Mouse (Mus musculus) heart, embryonic 16.5 days (tissue): ENCODE measurements at regions not wholly inside any gene's neighbourhood (a gene's known extent, or its start where the extent isn't known, plus 50 kb on each side); places are given as distances from the start of the nearest gene placed in this dataset.

ENCODE experiments used
- ATAC-seq: fragments of 200-750 bp; cut with Nextera tagmentation; replicated peaks from 2 replicates; pipeline ENCODE4 v1.8.0; 2017; ENCODE audit warnings: moderate number of reproducible peaks; ENCODE audit not compliant: insufficient read depth, low FRiP score; ENCODE audit errors: extremely low read depth
- H3K27ac ChIP-seq: fragments of 300-500 bp; sonication (generic); 2 replicates; pipeline ENCODE4 v1.5.1; 2014; ENCODE audit warnings: mild to moderate bottlenecking, low read length, control low read depth, moderate library complexity
- H3K27me3 ChIP-seq: fragments of 300-500 bp; sonication (generic); 2 replicates; pipeline ENCODE4 v1.6.1; 2014; ENCODE audit warnings: low read length, mixed read lengths; ENCODE audit not compliant: control insufficient read depth, insufficient read depth
- H3K36me3 ChIP-seq: fragments of 300-500 bp; sonication (generic); 2 replicates; pipeline ENCODE4 v1.6.1; 2014; ENCODE audit not compliant: control insufficient read depth, insufficient read depth
- H3K4me1 ChIP-seq: fragments of 300-500 bp; sonication (generic); 2 replicates; pipeline ENCODE4 v1.6.1; 2014; ENCODE audit warnings: low read length, mixed read lengths; ENCODE audit not compliant: control insufficient read depth, insufficient read depth
- H3K4me2 ChIP-seq: fragments of 300-500 bp; sonication (generic); 2 replicates; pipeline ENCODE4 v1.6.1; 2014; ENCODE audit warnings: low read depth, mild to moderate bottlenecking, control low read depth, low read length
- H3K4me3 ChIP-seq: fragments of 300-500 bp; sonication (generic); 2 replicates; pipeline ENCODE4 v1.5.1; 2014; ENCODE audit warnings: mild to moderate bottlenecking, control low read depth, low read length
- H3K9ac ChIP-seq: fragments of 300-500 bp; sonication (generic); 2 replicates; pipeline ENCODE4 v1.6.1; 2014; ENCODE audit warnings: low read length, control low read depth
- H3K9me3 ChIP-seq: fragments of 300-500 bp; sonication (generic); replicated peaks from 2 replicates; pipeline ENCODE4 v1.6.1; 2016; ENCODE audit warnings: low read length; ENCODE audit not compliant: control insufficient read depth
- WGBS: fragments of 180-500 bp; shearing (Covaris S2); extraction: QIAGEN DNeasy Blood & Tissue Kit; methylation state at CpG from one replicate; pipeline ENCODE4 v1.1.7; 2014; 5-methylcytosine and 5-hydroxymethylcytosine counted together

DNA sequence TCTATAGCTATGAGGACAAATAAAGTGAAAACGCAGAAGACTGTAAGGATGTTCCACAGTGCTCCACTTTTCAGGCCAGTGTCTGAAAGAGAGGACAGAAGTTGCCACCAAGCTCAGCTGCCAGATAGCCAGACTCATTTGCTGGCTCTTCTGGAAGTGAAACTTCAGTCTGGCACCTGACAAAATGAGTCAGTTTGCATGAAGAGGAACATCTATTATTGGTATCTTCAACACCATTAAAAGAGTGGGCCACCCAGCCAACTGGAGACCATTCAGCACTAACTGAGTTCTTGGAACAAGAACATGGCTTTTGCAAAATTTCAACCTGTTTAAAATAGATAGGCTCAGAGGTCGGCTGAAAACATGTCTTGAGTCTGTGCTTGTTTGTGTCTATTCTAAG, 592.4 kb upstream of the Tbl1xr1 start:
- Histone ChIP-seq H3K4me3 (no peak overlapping the region), H3K9me3 (no peaks in the 10 kb centered on the region), H3K4me2 (no peak overlapping the region), H3K4me1 (peaks cover under 1% of the 10 kb centered on the region; the same call in 1 of the 2 replicates), H3K27ac (no peak overlapping the region), H3K9ac (no peak overlapping the region), H3K36me3 (no peaks in the 10 kb centered on the region), H3K27me3 (no peaks in the 10 kb centered on the region)
- 72% methylated on average over 2 of the region's 2 CpGs for WGBS
- no peak for ATAC-seq

DNA sequence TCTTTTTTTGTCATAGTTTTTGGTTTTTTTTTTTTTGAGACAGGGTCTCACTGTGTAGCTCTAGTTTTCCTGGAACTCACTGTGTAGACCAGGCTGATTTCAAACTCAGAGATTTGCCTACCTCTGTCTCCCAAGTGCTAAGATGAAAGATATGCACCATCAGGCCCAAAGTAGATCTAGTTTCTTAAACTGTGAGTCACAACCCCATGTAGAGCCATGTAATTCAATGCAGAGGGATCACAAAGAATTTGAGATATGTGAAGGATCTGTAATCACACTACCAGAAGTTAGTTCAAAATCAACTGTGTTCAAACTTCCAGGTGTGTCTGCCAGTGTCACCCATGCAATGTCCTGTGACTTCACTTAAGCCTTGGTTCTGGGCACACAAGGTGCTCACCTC, 591.0 kb upstream of the Tbl1xr1 start:
- H3K4me1 ChIP-seq = no peaks in the 10 kb centered on the region
- H3K27ac ChIP-seq = no peak overlapping the region
- no peak for ATAC-seq
- H3K9me3 ChIP-seq = no peaks in the 10 kb centered on the region
- H3K27me3 ChIP-seq = no peaks in the 10 kb centered on the region
- no peak overlapping the region for H3K9ac ChIP-seq
- H3K4me3 ChIP-seq = no peak overlapping the region
- no peak overlapping the region for H3K4me2 ChIP-seq
- no peaks in the 10 kb centered on the region for H3K36me3 ChIP-seq

DNA sequence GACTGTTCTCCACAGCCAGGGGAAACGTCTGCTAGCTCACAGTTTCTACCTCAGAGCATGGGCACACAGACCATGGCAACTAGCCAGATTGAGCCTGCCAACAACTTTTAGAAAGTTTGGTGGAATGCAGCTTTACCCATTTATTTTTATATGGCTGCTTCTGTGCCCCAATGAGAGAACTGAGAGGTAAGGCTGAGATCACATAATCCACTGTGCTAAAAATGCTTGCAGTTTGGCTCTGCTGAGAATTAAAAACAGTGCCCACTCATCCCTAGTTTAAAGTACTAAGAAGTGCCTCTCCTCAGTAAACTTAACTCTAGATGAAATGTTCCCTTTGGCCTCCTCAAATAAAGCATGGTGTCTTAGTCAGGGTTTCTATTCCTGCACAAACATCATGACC, 586.9 kb upstream of the Tbl1xr1 start:
- H3K9me3 ChIP-seq = no peaks in the 10 kb centered on the region
- H3K4me2 ChIP-seq = no peak overlapping the region
- no peak overlapping the region for H3K9ac ChIP-seq
- WGBS = 44% methylated on average over 1 of the region's 1 CpGs
- H3K36me3 ChIP-seq = no peaks in the 10 kb centered on the region
- no peaks in the 10 kb centered on the region for H3K27me3 ChIP-seq
- no peaks in the 10 kb centered on the region for H3K4me1 ChIP-seq
- ATAC-seq = no peak
- no peak overlapping the region for H3K27ac ChIP-seq
- H3K4me3 ChIP-seq = no peak overlapping the region

DNA sequence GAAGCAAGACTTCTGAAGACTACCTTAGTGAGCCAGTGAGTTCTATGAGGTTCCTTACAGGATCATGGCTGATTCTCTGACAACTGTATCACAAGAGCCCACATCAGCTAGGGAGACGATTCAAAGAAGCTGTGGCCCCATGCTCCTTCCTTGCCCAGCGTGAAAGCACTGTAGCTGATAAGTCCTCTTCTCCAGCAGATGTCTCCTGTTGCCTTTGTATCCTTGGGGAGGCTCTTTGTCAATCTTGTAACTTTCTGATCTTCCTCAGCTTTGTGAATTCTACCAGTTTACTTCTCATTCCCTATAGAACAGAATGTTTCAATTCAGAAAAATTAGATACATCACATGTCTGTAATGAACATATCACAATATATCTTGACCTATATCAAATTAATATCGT, 584.0 kb upstream of the Tbl1xr1 start:
- Histone ChIP-seq H3K4me3 (no peak overlapping the region), H3K9me3 (no peaks in the 10 kb centered on the region), H3K9ac (no peak overlapping the region), H3K4me1 (peaks cover 19% of the 10 kb centered on the region), H3K27ac (no peak overlapping the region), H3K4me2 (no peak overlapping the region), H3K27me3 (no peaks in the 10 kb centered on the region), H3K36me3 (no peaks in the 10 kb centered on the region)
- no peak for ATAC-seq
- 49% methylated on average over 3 of the region's 3 CpGs for WGBS

DNA sequence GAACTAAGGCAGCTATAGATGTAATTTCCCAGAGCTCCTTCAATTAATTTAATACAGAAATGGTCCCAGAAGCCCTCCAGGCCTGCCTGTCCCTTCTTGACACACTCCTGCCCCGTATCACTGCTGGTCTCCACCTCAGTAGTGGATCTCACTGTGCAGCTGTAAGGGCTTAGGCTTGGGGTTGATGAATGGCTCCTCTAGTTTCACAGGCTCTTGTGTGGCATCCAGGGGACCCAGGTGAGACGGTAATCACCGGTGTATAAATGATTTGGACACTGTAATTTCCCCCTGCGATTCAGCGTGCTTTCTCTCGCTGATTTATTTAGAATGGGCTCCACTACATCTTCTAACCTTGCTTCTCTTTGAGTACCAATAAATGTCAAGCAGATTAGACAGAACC, 583.1 kb upstream of the Tbl1xr1 start:
- 90% methylated on average over 6 of the region's 6 CpGs for WGBS
- no peak overlapping the region for H3K4me3 ChIP-seq
- no peaks in the 10 kb centered on the region for H3K9me3 ChIP-seq
- no peak for ATAC-seq
- H3K4me2 ChIP-seq = no peak overlapping the region
- H3K27ac ChIP-seq = no peak overlapping the region
- peaks cover 21% of the 10 kb centered on the region for H3K4me1 ChIP-seq
- no peaks in the 10 kb centered on the region for H3K27me3 ChIP-seq
- no peak overlapping the region for H3K9ac ChIP-seq
- no peaks in the 10 kb centered on the region for H3K36me3 ChIP-seq

DNA sequence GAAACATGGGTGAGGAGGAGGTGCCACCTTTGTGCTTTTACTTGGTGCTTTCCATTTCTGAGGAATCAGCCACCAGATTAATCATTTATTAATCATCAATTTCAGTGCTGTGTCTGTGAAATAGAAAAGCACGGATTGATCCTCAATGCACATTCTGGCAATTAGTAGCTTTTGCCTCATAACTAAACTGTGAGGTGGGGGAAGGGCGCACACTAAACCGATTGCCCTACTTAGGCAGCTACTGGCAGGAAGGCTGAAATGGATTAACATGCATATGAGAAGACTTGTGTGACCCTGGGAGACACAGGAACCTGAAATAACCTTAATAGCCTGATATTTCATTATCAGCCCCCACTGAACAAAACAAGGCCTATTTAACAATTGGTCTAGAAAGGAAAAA, 581.5 kb upstream of the Tbl1xr1 start:
- no peaks in the 10 kb centered on the region for H3K27me3 ChIP-seq
- 71% methylated on average over 3 of the region's 3 CpGs for WGBS
- no peaks in the 10 kb centered on the region for H3K9me3 ChIP-seq
- no peak overlapping the region for H3K9ac ChIP-seq
- H3K27ac ChIP-seq = no peak overlapping the region
- H3K4me2 ChIP-seq = no peak overlapping the region
- ATAC-seq = no peak
- H3K4me1 ChIP-seq = peaks cover 21% of the 10 kb centered on the region
- no peak overlapping the region for H3K4me3 ChIP-seq
- no peaks in the 10 kb centered on the region for H3K36me3 ChIP-seq

DNA sequence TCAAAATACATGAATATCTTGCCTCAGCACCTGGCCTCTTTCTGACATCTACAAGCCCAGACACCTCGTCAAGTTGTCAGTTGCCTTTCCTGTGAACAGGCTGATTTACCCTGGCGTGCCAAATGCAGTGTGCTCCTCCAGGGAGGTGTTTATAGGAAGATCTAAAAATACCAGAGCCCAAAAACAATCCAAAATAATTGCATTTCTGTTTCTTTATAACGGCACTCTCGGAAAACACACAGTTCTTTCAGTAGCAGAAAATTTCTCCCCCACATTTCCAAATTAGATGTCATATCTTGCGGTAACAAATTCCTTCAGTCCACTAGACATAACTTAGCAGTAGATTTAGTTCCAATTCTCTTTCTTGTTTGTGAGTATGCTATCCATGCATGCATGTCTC, 580.8 kb upstream of the Tbl1xr1 start:
- Histone ChIP-seq H3K4me2 (no peak overlapping the region), H3K9me3 (no peaks in the 10 kb centered on the region), H3K36me3 (no peaks in the 10 kb centered on the region), H3K27ac (no peak overlapping the region; the same call in 1 of the 2 replicates), H3K4me3 (no peak overlapping the region), H3K4me1 (peaks cover 21% of the 10 kb centered on the region), H3K27me3 (no peaks in the 10 kb centered on the region), H3K9ac (no peak overlapping the region)
- ATAC-seq = no peak
- WGBS = 32% methylated on average over 5 of the region's 5 CpGs

DNA sequence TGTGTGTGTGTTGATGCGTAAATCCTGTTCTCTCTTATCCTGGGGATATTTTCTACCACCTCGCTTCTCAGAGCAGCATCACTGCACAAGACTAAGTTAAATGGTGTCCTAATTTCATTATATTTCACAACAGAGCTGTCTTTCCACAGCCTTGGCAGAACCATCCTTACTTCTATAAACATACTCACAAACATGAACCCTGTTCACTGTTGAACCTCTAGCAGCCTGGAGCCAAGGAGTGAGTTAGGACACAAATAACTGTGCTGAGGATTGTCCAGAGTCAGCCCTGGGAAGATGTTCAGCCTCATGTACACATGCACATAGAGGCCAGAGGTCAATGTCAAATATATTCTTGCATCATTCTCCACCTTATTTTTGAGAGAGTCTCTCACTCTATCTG, 580.3 kb upstream of the Tbl1xr1 start:
- Histone ChIP-seq H3K4me2 (no peak overlapping the region), H3K27me3 (no peaks in the 10 kb centered on the region), H3K9me3 (no peaks in the 10 kb centered on the region), H3K4me3 (no peak overlapping the region), H3K27ac (no peak overlapping the region), H3K36me3 (no peaks in the 10 kb centered on the region), H3K9ac (no peak overlapping the region), H3K4me1 (peaks cover 21% of the 10 kb centered on the region)
- 88% methylated on average over 2 of the region's 2 CpGs for WGBS
- no peak for ATAC-seq

DNA sequence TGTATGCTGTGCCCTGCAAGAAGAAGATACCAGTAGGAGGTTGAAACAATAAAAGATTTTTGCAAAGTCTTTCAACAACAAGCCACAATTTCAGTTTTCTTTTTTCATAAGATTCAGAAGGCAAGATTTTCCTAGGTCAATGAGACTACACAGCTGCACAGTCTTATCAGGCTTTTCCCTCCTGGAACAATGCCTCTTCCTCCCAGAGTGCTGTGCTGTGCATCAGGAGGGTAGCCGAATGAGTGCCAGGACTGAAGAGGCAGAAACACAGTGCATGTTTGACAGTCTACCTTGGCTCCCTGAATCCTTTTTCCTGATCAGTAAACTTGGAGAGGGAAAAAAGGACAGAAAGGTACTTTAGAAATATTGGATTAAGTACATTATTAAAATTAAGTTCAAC, 579.4 kb upstream of the Tbl1xr1 start:
- peaks cover 21% of the 10 kb centered on the region for H3K4me1 ChIP-seq
- WGBS = 8% methylated on average over 1 of the region's 1 CpGs
- H3K9me3 ChIP-seq = no peaks in the 10 kb centered on the region
- H3K4me2 ChIP-seq = no peak overlapping the region
- no peak overlapping the region for H3K9ac ChIP-seq
- H3K4me3 ChIP-seq = no peak overlapping the region
- no peaks in the 10 kb centered on the region for H3K27me3 ChIP-seq
- H3K36me3 ChIP-seq = no peaks in the 10 kb centered on the region
- no peak overlapping the region for H3K27ac ChIP-seq
- ATAC-seq = peak; percentile 82

DNA sequence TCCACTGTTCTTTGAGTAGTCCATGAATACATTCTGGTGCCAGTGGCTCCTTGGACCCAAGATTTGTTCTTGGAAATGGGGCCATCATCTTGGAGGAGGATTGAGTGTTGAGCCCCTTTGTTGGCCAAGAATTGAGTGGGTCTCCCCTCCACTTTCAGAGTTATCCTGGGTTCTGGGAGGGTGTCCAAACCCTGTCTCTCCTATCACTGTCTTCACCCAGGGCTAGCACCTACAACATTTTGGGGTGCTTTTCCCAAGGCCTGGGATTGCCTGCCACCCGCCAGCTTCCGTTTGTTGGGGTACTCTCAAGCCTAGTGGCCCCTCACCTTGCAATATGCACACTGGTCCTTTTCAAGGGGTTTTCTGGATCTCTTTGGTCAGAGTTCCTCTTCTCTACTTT, 568.8 kb upstream of the Tbl1xr1 start:
- no peak overlapping the region for H3K9ac ChIP-seq
- no peak overlapping the region for H3K27ac ChIP-seq
- H3K4me1 ChIP-seq = no peaks in the 10 kb centered on the region
- H3K9me3 ChIP-seq = peaks cover 22% of the 10 kb centered on the region
- no peak overlapping the region for H3K4me3 ChIP-seq
- H3K36me3 ChIP-seq = peaks cover 2% of the 10 kb centered on the region; the same call in 1 of the 2 replicates
- H3K4me2 ChIP-seq = no peak overlapping the region
- no peaks in the 10 kb centered on the region for H3K27me3 ChIP-seq
- 94% methylated on average over 2 of the region's 2 CpGs for WGBS
- ATAC-seq = no peak
